Mouse (Mus musculus) gastrocnemius, postnatal 14 days (tissue): ENCODE results near the gene 2310009B15Rik. TPM values are rescaled to one million over a fixed set of nuclear protein-coding genes. Genes with fewer than 3 reads are reported as not detected.
"Not testable (repeated sequence)": the region's sequence is repeated elsewhere in the genome, so short reads cannot be mapped to it uniquely, and the experiment has no call there.

Source experiments
- DNase-seq: peaks from one replicate; pipeline ENCODE4 v3.0.0; 2021; ENCODE audit warnings: mixed read lengths
- intact Hi-C: fragments of 180-260 bp; cut with DNase I; formaldehyde crosslinking; loops from one replicate; pipeline ENCODE4 v1.15.1; 2025; ENCODE audit warnings: low total_unique reads
- long read RNA-seq, 2 experiments: library from polyadenylated mRNA; stranded (forward); transcript quantifications; one replicate each; pipeline ENCODE4 v2.0.0; 2021
- total RNA-seq, 2 experiments: library from RNA; stranded (reverse); gene quantifications; 2 replicates each; pipeline ENCODE4 v1.2.3; 2021

Gene 2310009B15Rik
- total RNA-seq = 10 to 100 TPM; 15.0 to 16.0 TPM
- long read RNA-seq, experiment 1, transcript 2310009B15Rik-201 (3 exons, 565 nt) = major isoform, 5 of 12 reads
- long read RNA-seq, experiment 1, partial matches to known transcripts = 0 of 12 reads
- long read RNA-seq, experiment 1, other reads (novel, unspliced or antisense) = 6 of 12 reads
- long read RNA-seq, experiment 2, transcript 2310009B15Rik-201 (3 exons, 565 nt) = major isoform, 17 of 21 reads
- long read RNA-seq, experiment 2, partial matches to known transcripts = 0 of 21 reads
- long read RNA-seq, experiment 2, other reads (novel, unspliced or antisense) = 4 of 21 reads

DNA sequence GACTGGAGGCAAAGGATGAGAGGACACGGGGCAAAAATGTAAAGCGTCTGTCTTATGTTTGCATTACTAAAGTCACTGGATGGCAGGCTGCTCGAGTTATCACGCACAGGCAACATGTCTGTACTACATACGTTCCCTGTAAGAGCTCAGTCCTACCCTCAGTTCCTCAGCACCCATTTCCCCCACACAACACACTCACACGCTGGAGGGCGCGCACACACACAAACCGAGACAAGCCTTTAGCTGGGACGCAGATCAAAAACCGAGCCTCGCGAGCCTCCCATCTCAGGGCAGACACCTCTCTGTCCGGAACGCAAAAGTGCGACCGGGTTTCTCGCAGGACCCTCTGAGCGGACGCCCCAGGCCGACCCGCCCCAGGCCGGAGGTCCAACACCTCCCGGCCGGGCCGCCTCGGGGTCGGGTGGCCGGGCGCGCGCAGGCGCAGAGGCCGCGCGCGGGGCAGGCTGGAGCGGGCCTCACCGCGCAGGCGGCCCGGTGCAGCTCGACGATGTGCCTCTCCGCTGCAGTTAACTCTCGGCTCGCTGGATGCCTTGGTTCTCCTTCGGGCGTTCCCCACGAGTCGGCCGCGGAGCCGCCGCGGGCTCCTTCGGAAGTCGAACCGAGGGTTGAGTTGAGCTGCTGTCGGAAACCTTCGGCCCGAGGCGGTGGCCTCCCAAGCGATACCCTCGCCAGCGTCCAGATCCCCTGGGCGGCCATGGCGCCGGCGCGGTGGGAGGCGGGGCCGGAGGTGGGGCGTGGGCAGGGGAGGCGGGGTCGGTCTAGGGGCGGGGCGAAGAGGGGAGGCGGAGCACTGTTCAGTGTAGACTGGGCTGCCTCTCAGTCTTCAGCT, at the start of gene 2310009B15Rik:
Gene 2310009B15Rik (minus strand): TSS at position 752 of the 850 bp plus-strand sequence.
- intact Hi-C loops = not testable (repeated sequence)
- DNase-seq = peak; percentile 85

DNA sequence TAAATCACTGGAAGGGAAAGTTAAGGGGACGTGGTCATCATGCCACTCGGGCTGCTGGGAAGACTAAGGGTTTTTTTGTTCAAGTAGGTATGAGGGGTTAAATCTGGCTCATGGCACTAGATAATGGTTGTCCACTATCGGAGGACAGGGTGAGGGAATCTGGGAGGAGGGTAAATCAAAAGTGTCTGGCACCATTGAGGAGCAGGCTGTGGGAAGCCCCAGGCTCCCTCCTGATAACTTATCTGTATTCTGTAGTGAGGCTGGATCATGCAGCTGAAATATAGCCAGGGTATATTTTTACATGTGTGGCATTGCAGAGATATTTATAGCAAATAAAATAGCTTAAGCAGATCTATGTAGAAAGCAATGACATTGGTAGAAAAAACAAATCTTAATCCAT, 49.6 kb upstream of the 2310009B15Rik start:
- intact Hi-C loops = no loop called here
- DNase-seq = no peak

DNA sequence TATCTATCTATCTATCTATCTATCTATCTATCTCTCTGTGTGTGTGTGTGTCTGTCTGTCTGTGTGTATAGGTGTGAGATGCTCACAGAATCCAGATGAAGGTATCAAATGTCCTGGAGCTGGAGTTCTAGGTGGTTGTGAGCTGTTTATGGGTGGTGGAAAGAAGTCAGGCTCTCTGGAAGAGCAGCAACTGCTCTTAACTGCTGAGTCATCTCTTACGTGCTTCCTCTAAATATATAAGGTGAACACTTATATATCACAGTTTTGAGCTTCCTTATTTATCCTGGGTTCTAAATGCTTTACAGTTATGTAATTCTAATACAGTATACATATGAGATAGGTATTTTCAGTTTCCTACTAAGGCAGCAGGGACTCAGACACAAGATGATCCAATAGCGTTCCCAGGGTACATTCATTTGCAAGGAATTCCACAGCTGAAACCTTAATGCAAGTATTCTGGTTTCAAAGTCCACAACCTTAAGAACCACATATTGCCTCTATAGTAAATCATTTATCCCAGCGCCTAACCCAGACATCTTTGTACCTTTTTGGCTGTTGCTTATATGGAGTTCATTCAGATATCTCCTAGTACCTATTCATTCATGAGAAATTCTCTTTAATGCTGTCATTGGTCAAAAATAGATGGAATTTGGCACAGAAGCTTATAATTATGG, 48.6 kb upstream of the 2310009B15Rik start:
- intact Hi-C loops = no loop called here

DNA sequence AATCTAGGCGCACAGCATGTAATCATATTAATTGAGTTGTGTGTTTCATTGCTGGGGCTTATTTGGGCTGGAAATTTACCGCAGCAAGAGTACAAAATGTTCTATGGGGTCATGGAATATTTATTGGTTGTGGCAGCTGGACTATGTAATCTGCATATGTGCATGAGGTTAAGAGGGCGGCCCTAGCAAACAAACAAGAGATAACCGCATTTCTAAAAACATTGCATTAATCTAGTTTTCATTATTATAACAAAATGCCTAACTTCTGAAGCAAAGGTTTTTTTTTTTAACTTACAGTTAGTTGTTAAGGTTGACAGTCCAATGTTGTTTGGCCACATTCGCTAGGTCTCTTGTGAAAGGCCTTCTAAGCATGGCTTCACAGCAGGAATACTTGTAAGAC, 47.2 kb upstream of the 2310009B15Rik start:
- intact Hi-C loops = no loop called here
- DNase-seq = no peak

More for the DNA sequence above, 48.6 kb upstream of the 2310009B15Rik start:
- DNase-seq = no peak

DNA sequence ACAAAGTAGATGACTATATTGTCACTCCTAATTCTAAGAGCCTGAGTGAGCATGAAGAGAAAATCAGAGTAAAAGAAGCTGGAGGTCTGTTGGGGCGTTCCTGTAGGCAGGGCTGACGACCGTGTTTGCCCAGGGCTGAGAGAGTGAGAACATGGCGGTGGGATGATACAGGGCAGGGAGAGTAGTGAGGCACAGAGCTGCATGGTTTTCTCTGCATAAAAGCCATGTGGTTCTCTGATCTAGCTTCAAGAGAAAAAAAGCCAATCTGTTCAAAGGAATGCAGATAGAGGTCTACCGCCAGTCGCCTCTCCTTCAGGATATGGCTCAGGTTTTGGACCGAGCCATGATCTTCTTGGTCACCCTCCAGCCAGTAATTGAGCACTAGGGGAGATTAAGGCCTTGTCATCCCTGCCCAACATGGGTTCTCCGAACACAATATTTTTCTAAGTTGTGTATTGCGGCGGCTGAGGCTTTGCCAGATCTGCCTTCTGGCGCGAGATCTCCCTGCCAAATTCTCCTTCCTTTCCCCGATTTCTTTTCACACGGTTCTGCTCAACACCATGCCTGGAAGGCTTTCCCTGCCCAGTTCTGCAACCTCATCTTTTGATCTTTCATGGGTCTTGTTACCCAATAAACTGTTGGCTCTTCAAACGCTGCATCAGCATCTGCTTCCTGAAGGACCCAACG, 44.9 kb upstream of the 2310009B15Rik start:
- intact Hi-C loops = no loop called here
- no peak for DNase-seq

DNA sequence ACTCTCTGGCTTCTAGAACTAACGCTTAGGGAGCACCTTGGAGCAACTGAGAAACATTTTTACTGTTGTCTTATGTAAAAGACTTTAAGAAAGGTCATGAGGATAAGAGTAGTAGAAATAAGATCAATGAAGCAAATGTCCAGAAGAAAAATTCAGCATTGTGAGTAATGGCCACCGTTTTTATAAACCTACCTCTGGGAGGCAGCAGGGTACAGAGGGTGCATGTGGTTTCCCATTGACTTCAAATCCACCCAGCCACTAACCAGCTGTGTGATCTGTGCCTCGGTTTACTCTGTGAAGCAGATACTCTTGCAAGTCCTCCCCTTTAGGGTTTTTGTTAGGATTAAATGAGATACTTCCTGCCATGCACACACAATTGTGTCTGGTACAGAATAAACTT, 39.4 kb upstream of the 2310009B15Rik start:
- no peak for DNase-seq
- intact Hi-C loops = no loop called here

DNA sequence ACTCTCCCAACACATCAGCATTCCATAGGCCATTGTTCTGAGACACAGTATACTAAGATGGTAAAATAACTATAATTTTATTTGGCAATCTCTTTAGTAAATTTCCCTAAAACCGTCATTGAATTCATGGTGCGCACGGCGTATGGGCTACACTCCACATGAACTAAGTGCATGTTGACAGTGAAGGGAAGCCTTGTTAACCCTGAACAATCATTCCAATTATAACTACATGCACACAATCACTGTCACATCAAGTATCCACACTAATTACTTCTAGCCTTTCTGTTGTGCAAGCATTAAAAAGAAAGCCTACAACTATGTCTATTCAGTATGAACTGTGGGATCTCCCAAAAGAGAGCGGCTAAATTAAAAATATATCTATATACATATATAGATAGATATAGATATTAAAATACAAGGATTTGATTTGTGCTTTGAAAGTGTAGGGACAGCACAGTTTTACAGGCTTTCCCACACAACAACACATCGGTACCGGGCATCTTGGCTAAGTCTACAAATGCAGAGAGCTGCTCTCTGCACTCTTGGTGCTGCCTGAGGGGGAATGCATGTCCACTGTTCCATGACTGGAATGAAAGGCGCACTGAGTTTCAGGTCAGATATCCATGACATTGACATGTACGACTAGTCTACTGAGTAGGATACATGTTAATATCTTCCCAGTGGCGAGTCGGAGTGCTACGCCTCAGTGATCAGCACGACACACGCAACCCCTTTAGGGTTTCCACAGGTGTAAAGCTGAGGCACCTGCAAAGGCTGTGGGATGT, 21.0 kb upstream of the 2310009B15Rik start:
- no peak for DNase-seq
- intact Hi-C loops = no loop called here

DNA sequence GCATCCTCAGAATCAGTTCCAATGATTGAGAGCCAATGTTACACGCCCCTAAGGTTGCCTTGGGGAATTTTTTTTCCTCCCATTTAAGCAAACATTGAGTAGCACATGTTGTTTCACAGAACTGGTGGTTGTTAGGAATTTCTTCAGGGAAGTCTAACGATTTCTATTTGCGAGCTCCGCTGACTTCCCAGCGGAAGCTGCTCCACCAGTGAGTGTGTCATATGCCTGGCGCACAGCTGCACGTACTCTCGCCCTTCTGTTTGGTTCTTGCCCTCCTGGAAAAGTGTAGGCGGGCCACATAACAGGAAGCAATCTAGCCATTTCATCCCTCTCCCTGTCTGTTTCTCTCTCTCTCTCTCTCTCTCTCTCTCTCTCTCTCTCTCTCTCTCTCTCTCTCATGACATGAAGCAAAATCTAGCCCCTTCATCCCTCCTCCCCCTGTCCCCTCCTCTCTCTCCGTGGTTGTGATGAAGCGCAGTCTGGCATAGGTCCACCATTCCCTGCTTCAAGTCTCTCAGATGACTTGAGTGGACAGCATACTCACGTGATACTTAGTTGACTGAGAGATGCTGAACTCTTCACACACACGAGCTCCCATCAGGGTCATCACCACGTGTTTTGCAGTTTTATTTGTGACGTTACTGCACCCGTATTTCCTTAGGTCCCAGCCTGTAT, 19.9 kb upstream of the 2310009B15Rik start:
- intact Hi-C loops = no loop called here
- no peak for DNase-seq

DNA sequence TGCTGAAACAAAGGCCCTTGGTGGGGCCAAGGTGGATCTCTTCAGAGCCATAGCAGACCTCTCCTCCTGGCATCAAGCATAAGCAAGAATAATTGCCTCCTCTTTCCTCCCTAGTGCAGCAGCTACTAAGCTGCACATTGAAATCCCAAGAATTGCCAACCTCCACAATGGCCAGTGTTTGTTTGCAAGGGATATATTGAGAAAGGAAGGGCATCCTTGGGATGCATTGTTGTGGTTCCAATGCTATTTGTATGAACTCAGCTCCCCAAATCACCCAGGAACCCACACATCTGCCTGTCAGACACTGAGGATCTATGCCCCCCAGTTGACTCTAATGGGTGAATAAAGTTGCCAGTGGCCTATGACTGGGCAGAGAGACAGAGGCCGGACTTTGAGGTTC, 5.8 kb downstream of the 2310009B15Rik start:
- DNase-seq = no peak
- intact Hi-C loops = no loop called here

DNA sequence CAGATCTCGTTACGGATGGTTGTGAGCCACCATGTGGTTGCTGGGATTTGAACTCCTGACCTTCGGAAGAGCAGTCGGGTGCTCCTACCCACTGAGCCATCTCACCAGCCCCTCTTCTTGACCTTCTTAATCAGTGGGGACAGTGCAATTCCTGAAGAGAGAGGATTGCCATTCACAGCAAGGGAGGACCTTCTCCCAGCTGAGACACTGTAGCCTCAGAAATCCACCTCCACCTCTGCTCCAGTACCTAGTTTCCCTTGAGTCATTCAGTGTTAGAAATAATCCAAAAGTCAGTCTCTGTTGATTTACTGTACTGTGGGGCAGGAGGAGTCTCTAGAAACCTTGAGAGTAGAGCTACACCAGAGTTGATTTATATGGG, 6.5 kb downstream of the 2310009B15Rik start:
- intact Hi-C loops = no loop called here

DNA sequence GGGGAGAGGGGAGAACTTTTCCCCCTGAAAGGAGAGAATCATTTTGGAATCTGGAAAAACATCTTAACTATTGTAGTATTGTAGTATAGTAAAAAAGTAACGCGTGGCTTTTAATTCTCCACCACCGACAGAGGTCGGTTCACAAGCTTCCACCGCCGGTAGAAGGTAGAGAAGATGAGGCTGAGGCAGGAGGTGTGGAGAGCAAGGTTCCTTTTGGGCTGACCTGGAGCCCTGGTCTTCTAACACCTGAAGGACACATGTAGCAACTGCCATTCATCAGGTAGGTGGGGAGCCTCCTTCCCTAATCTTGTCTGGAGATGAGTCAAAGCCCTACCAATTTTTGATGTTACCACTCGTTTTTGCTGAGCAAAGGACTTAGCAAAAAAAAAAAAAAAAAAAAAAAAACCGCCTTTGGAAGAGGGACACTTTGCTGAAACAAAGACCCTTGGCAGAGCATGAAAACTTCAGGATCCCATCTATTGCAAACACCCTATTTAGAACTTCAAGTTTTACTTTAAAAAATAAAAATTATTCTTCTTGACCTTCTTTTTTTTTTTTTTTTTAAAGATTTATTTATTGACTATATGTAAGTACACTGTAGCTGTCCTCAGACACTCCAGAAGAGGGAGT, 7.0 kb downstream of the 2310009B15Rik start:
- intact Hi-C loops = no loop called here

More for the DNA sequence above, 6.5 kb downstream of the 2310009B15Rik start:
- no peak for DNase-seq

DNA sequence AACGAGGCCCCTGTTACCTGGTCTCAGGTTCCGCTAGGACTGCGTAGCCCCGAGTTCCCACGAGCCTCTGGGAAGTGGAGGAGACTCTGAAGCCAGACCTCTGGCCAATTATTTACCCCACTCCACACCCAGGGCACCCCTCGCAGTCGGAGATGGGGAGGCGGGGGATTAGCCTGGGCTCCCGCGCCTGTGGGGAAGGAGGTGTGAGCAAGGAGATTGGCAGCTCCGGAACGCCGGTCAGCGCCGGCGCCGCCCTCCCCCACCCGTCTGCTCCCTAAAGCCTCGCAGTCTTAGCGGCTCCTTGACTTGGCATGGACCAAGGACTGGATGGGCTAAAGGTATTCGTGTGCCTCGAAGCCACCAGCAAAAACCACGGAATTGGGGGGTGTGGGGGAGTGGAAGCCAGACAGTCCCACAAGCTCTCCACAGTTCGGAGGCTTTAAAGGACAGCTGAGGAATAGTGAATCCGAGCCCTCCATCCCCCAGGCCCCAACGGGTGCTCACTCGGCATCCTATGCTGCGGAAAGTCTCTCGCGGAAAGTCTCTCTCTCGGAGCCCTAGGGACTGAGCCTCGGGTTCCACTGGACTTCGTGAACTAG, 8.0 kb downstream of the 2310009B15Rik start, which contains the start of gene Lhx9:
Gene Lhx9 (minus strand): TSS at position 67 of the 599 bp plus-strand sequence.
- intact Hi-C loops = no loop called here
- no peak for DNase-seq

More for the DNA sequence above, 7.0 kb downstream of the 2310009B15Rik start:
- DNase-seq = no peak

DNA sequence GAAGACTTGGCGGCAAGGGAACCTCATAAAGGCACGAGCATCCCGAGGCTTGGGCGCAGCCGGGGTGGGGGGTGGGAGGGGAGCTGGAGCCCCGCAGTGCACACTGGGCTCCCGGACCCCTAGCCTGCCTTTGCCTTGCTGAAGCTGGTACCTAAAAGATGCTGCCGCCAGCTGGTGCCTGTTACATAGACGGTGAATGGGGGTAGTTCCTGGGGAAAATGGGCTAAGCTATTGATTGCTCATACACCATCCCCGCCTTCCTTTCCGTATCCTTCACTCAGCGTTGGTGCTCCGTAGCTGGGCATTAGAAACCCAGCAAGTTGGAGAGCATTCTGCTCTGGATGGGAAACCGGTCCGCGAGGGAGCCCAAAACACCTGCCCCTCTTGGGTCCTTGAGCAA, 8.6 kb downstream of the 2310009B15Rik start:
- intact Hi-C loops = no loop called here
- no peak for DNase-seq

DNA sequence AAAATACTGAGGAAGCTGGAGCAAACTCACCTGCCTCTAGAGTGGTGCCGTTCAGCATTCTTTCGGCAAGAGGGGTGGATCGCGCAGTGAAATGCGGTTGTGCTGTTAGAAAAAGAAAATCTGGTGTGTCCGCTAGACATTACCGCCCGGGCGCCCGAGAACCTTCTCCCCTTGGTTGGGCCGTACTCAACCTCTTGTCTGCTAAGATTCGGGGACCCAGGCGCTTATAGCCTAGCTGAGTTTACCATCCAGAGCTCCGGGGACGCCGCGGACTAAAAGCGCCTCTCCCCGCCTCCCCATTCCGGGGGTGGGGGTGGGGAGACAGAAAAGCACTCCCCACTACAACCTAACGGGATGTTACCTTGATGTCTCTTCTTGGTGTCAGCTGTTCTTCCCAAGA, 9.5 kb downstream of the 2310009B15Rik start:
- intact Hi-C loops = no loop called here

DNA sequence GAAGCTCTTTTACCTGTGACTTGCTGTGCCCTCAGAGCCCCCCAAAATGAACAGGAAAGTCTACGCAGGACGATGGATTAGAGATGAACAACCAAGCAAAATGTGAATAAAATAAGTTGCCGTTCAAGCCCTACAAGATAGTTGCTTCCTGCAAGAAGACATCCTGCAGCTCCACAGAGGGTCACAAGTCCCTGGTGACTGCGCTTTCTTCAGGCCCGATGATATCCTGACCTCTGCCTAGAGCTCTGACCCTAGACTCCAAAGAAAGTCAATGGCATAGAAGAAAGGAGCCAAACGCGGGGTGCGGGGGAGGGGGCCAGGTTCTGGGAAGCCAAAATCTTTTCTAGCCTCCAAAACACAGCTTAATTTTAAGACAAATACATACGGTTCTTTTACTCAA, 10.1 kb downstream of the 2310009B15Rik start:
- intact Hi-C loops = no loop called here
- no peak for DNase-seq

More for the DNA sequence above, 9.5 kb downstream of the 2310009B15Rik start:
- DNase-seq = no peak

DNA sequence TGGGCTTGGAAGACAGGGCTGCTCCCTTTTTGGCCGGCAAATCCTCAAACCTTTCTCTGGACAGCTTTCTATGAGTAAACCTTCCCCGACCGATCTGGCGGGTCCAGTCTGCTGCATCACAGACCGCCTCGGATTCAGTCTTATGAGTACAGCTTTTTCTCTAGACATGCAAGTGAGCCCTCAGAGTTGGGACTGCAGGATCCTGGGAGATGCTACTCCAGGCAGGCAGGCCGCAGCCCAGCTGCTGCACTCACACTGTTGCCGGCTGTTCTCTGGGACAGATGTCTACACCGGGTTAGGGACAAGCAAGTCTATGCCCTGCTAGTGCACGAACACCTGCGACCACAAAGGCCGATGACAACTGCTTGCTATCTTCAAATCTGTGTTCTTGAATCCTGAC, 10.5 kb downstream of the 2310009B15Rik start:
- DNase-seq = no peak
- intact Hi-C loops = no loop called here

DNA sequence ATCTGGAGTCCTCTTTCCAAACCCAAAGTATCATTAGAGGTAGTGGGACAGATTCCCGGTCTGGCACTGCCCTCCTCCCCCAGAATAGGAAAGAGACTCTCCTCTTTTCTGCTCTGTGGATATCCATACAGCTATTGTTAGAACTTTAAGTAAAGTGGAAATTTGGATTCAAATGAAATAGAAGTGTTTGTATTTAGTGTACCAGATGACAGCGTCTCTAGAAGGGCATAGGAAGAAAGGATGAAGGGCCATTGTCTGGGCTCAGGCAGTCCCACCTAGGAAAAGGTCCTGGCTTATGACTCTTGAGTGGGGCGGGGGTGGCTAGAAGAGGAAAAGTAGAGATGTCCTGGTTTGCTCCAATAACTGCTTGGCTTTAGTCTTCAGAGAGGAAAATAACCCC, 11.2 kb downstream of the 2310009B15Rik start:
- DNase-seq = no peak
- intact Hi-C loops = no loop called here
